Mouse (Mus musculus) MEL (cell line): Measurements from ENCODE around the gene Akr1b8. TPM values are rescaled to one million over a fixed set of nuclear protein-coding genes. Genes with fewer than 3 reads are reported as not detected.

ENCODE experiments used
- DNase-seq: peaks from one replicate; pipeline ENCODE4 v3.0.0; 2011; ENCODE audit warnings: low read depth, low spot score
- H3K27ac ChIP-seq: 2 replicates; pipeline ENCODE4 v1.5.1; 2012; ENCODE audit warnings: low read depth, mild to moderate bottlenecking, control low read depth, low read length, moderate library complexity; ENCODE audit not compliant: control insufficient read depth
- H3K27me3 ChIP-seq, 2 experiments: fragments of 150-350 bp in 1 of 2; sonication (generic) in 1 of 2; 2 replicates each; pipeline ENCODE4 v1.6.1; 2012; ENCODE audit warnings: low read length in 2 of 2, mild to moderate bottlenecking in 2 of 2, improper control_type of control experiment in 1 of 2, moderate library complexity in 1 of 2; ENCODE audit not compliant: insufficient read depth in 2 of 2, control insufficient read depth in 1 of 2
- H3K36me3 ChIP-seq, 2 experiments: 2 replicates each; pipeline ENCODE4 v1.6.1; 2012 to 2014; ENCODE audit warnings: low read length in 2 of 2, improper control_type of control experiment in 1 of 2, inconsistent platforms in 1 of 2, mild to moderate bottlenecking in 1 of 2; ENCODE audit not compliant: insufficient read depth in 2 of 2, control insufficient read depth in 1 of 2
- H3K4me1 ChIP-seq, 2 experiments: fragments of 150-350 bp in 1 of 2; sonication (generic) in 1 of 2; 2 replicates each; pipeline ENCODE4 v1.6.1; 2012; ENCODE audit warnings: low read length in 2 of 2, improper control_type of control experiment in 1 of 2, mild to moderate bottlenecking in 1 of 2; ENCODE audit not compliant: insufficient read depth in 2 of 2, control insufficient read depth in 1 of 2
- H3K4me3 ChIP-seq, 2 experiments: fragments of 150-350 bp in 1 of 2; sonication (generic) in 1 of 2; 2 replicates each; pipeline ENCODE4 v1.5.1; 2012; ENCODE audit warnings: low read depth in 2 of 2, low read length in 2 of 2, mild to moderate bottlenecking in 2 of 2, moderate library complexity in 2 of 2, control low read depth in 1 of 2, improper control_type of control experiment in 1 of 2; ENCODE audit not compliant: control insufficient read depth in 1 of 2, insufficient read depth in 1 of 2
- H3K79me2 ChIP-seq: 2 replicates; pipeline ENCODE4 v1.6.1; 2012; ENCODE audit warnings: mild to moderate bottlenecking, low read length, moderate library complexity; ENCODE audit not compliant: control insufficient read depth, poor library complexity, insufficient read depth
- H3K9ac ChIP-seq: 2 replicates; pipeline ENCODE4 v1.6.1; 2012; ENCODE audit warnings: low read depth, mild to moderate bottlenecking, control low read depth, low read length, moderate library complexity; ENCODE audit not compliant: control insufficient read depth, poor library complexity, severe bottlenecking
- H3K9me3 ChIP-seq: fragments of 150-350 bp; sonication (generic); replicated peaks from 2 replicates; pipeline ENCODE4 v1.6.1; 2012; ENCODE audit warnings: mild to moderate bottlenecking, low read length, improper control_type of control experiment, moderate library complexity; ENCODE audit not compliant: insufficient read depth
- CHD1 ChIP-seq: IDR thresholded peaks from 2 replicates; pipeline ENCODE4 v1.6.1; 2012; ENCODE audit warnings: low read depth, mild to moderate bottlenecking, inconsistent platforms, low read length, improper control_type of control experiment
- CHD2 ChIP-seq: IDR thresholded peaks from 2 replicates; pipeline ENCODE4 v1.6.1; 2011; ENCODE audit warnings: low read length, improper control_type of control experiment
- ELF1 ChIP-seq: IDR thresholded peaks from 2 replicates; pipeline ENCODE4 v1.6.1; 2014; ENCODE audit warnings: low read depth, mild to moderate bottlenecking, inconsistent platforms, low read length, improper control_type of control experiment, moderate library complexity
- EP300 ChIP-seq, 2 experiments: IDR thresholded peaks; 2 replicates each; pipeline ENCODE4 v1.6.1; 2011; ENCODE audit warnings: improper control_type of control experiment in 2 of 2, low read length in 2 of 2, low read depth in 1 of 2, mild to moderate bottlenecking in 1 of 2
- HCFC1 ChIP-seq: IDR thresholded peaks from 2 replicates; pipeline ENCODE4 v1.6.1; 2012; ENCODE audit warnings: low read depth, mild to moderate bottlenecking, inconsistent platforms, low read length, improper control_type of control experiment, moderate library complexity
- JUND ChIP-seq: IDR thresholded peaks from 2 replicates; pipeline ENCODE4 v1.6.1; 2011; ENCODE audit warnings: low read depth, mild to moderate bottlenecking, improper control_type of control experiment, low read length
- MAFK ChIP-seq: IDR thresholded peaks from 2 replicates; pipeline ENCODE4 v1.6.1; 2011; ENCODE audit warnings: low read depth, mild to moderate bottlenecking, low read length, improper control_type of control experiment, borderline replicate concordance
- MYB ChIP-seq: IDR thresholded peaks from 2 replicates; pipeline ENCODE4 v1.6.1; 2011; ENCODE audit warnings: mild to moderate bottlenecking, low read depth, low read length, improper control_type of control experiment
- MYC ChIP-seq: IDR thresholded peaks from 2 replicates; pipeline ENCODE4 v1.6.1; 2011; ENCODE audit warnings: low read depth, mild to moderate bottlenecking, low read length, improper control_type of control experiment, moderate library complexity
- NELFE ChIP-seq: IDR thresholded peaks from 2 replicates; pipeline ENCODE4 v1.6.1; 2011; ENCODE audit warnings: low read depth, low read length, improper control_type of control experiment
- POLR2A ChIP-seq, 2 experiments: IDR thresholded peaks; 2 replicates each; pipeline ENCODE4 v1.6.1; 2011 to 2012; ENCODE audit warnings: low read length in 2 of 2, mild to moderate bottlenecking in 2 of 2, control low read depth in 1 of 2, improper control_type of control experiment in 1 of 2, low read depth in 1 of 2, moderate library complexity in 1 of 2; ENCODE audit not compliant: control insufficient read depth in 1 of 2, insufficient read depth in 1 of 2, poor library complexity in 1 of 2
- POLR2AphosphoS5 ChIP-seq: IDR thresholded peaks from 2 replicates; pipeline ENCODE4 v1.6.1; 2012; ENCODE audit warnings: low read depth, borderline replicate concordance, mild to moderate bottlenecking, inconsistent platforms, low read length, moderate library complexity, mixed read lengths
- RAD21 ChIP-seq: IDR thresholded peaks from 2 replicates; pipeline ENCODE4 v1.6.1; 2011; ENCODE audit warnings: mild to moderate bottlenecking, low read depth, low read length, improper control_type of control experiment
- RCOR1 ChIP-seq: IDR thresholded peaks from 2 replicates; pipeline ENCODE4 v1.6.1; 2012; ENCODE audit warnings: low read depth, mild to moderate bottlenecking, inconsistent platforms, low read length, improper control_type of control experiment
- TAL1 ChIP-seq: IDR thresholded peaks from 2 replicates; pipeline ENCODE4 v1.6.1; 2012; ENCODE audit warnings: mild to moderate bottlenecking, inconsistent platforms, low read length, moderate library complexity, mixed read lengths
- TBP ChIP-seq: IDR thresholded peaks from 2 replicates; pipeline ENCODE4 v1.8.0; 2011; ENCODE audit warnings: low read depth, low read length, improper control_type of control experiment
- UBTF ChIP-seq: IDR thresholded peaks from 2 replicates; pipeline ENCODE4 v1.6.1; 2012; ENCODE audit warnings: low read depth, mild to moderate bottlenecking, inconsistent platforms, low read length, improper control_type of control experiment, moderate library complexity, borderline replicate concordance; ENCODE audit not compliant: insufficient read depth
- USF1 ChIP-seq: IDR thresholded peaks from 2 replicates; pipeline ENCODE4 v1.6.1; 2014; ENCODE audit warnings: low read depth, mild to moderate bottlenecking, inconsistent platforms, low read length, improper control_type of control experiment, moderate library complexity
- USF2 ChIP-seq, 2 experiments: IDR thresholded peaks; 2 replicates each; pipeline ENCODE4 v1.6.1; 2011 to 2012; ENCODE audit warnings: improper control_type of control experiment in 2 of 2, low read length in 2 of 2, borderline replicate concordance in 1 of 2, inconsistent platforms in 1 of 2, low read depth in 1 of 2, mild to moderate bottlenecking in 1 of 2; ENCODE audit not compliant: insufficient read depth in 1 of 2
- ZKSCAN1 ChIP-seq: IDR thresholded peaks from 2 replicates; pipeline ENCODE4 v1.6.1; 2012; ENCODE audit warnings: low read depth, mild to moderate bottlenecking, inconsistent platforms, low read length, improper control_type of control experiment, moderate library complexity
- ZMIZ1 ChIP-seq: IDR thresholded peaks from 2 replicates; pipeline ENCODE4 v1.6.1; 2012; ENCODE audit warnings: low read depth, mild to moderate bottlenecking, inconsistent platforms, low read length, improper control_type of control experiment, moderate library complexity
- polyA plus RNA-seq, 2 experiments: library from polyadenylated mRNA; stranded (reverse) in 1 of 2; unstranded in 1 of 2; fragments of >175 nt in 1 of 2; fragments of >200 nt in 1 of 2; gene quantifications; 2 replicates each; pipeline versions ENCODE4 v1.2.1 to v1.2.4; 2012; ENCODE audit warnings: low replicate concordance in 2 of 2, low read depth in 1 of 2; ENCODE audit not compliant: insufficient read length in 2 of 2, insufficient read depth in 1 of 2, missing spikeins in 1 of 2
- total RNA-seq: library from RNA; depleted of rRNA; stranded (reverse); fragments of 300-350 nt; gene quantifications from 2 replicates; pipeline ENCODE4 v1.2.3, GENCODE M21; 2012

Akr1b8 gene
- total and polyA plus RNA-seq, 3 experiments, result not detected

DNA sequence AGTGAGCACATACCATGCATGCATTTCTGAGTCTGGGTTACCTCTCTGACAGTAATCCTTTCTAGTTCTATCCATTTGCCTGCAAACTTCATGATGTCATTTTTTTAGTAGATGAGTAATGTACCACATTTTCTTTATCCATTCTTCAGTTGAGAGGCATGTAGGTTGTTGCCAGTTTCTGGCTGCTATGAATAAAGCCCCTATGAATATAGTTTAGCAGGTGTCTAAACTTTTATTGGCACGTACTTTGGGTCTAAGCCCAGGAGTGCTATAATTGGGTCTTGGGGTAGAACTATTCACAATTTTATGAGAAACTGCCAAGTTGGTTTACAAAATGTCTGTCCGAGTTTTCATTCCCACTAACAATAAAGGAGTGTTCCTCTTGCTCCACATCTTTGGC lies 16.1 kb upstream of the Akr1b8 start:
- no peak overlapping the region for H3K4me3 ChIP-seq
- no peaks in the 10 kb centered on the region for H3K9me3 ChIP-seq
- TF ChIP-seq POLR2AphosphoS5 (no peak), ZKSCAN1 (no peak), CHD2 (no peak), TAL1 (no peak), USF2 (IDR thresholded peaks at IDR 0.05; ENCODE audit: borderline replicate concordance in 1 of 2, insufficient read depth in 1 of 2, low read depth in 1 of 2, low read length in 2 of 2) (no peak), MAFK (no peak), JUND (no peak), MYB (no peak), UBTF (no peak), MYC (no peak), ZMIZ1 (no peak), RAD21 (no peak), POLR2A (IDR thresholded peaks at IDR 0.05; ENCODE audit: control insufficient read depth in 1 of 2, insufficient read depth in 1 of 2, low read depth in 1 of 2, low read length in 2 of 2, poor library complexity in 1 of 2) (no peak), ELF1 (no peak), USF1 (no peak), CHD1 (no peak)
- no peak overlapping the region for H3K27ac ChIP-seq
- DNase-seq, result no peak
- no peaks in the 10 kb centered on the region for H3K79me2 ChIP-seq
- no peak overlapping the region for H3K9ac ChIP-seq
- no peaks in the 10 kb centered on the region for H3K4me1 ChIP-seq
- peaks cover 0 to 3% of the 10 kb centered on the region in 2 experiments; a peak in 2 of 4 replicates for H3K27me3 ChIP-seq
- H3K36me3 ChIP-seq, result no peaks in the 10 kb centered on the region

- Histone ChIP-seq H3K4me3 (no peak overlapping the region), H3K36me3 (no peaks in the 10 kb centered on the region), H3K4me1 (no peaks in the 10 kb centered on the region), H3K27ac (no peak overlapping the region), H3K79me2 (no peaks in the 10 kb centered on the region), H3K9ac (no peak overlapping the region), H3K27me3 (no peaks in the 10 kb centered on the region; a peak in 1 of 4 replicates), H3K9me3 (no peaks in the 10 kb centered on the region)
- TF ChIP-seq TBP (no peak), EP300 (IDR thresholded peaks at IDR 0.05; ENCODE audit: low read depth in 1 of 2, low read length in 2 of 2) (no peak), RAD21 (no peak), NELFE (no peak), RCOR1 (no peak), HCFC1 (no peak)
- DNase-seq, result no peak
These were observed 11.9 kb upstream of the Akr1b8 start for GRCm38 (mm10) chr6:34341991-34342390.
